Mouse (Mus musculus) G1E (cell line): Measurements from ENCODE around the gene Ube2i. TPM values are rescaled to one million over a fixed set of nuclear protein-coding genes. Genes with fewer than 3 reads are reported as not detected.

Experiments used
- ATAC-seq: 2 replicates; pipeline ENCODE4 v1.8.0; 2016; ENCODE audit warnings: mild to moderate bottlenecking; ENCODE audit not compliant: insufficient number of reproducible peaks, poor library complexity, low FRiP score, severe bottlenecking; ENCODE audit errors: extremely low read depth
- DNase-seq: peaks from one replicate; pipeline ENCODE4 v3.0.0; 2012; ENCODE audit warnings: low spot score
- H3K27me3 ChIP-seq: 2 replicates; pipeline ENCODE4 v1.6.1; 2012; ENCODE audit warnings: mild to moderate bottlenecking, low read length, inconsistent platforms; ENCODE audit not compliant: insufficient read depth
- H3K36me3 ChIP-seq: replicated peaks from 2 replicates; pipeline ENCODE3; 2012; ENCODE audit warnings: mild to moderate bottlenecking, inconsistent platforms
- H3K4me1 ChIP-seq: 2 replicates; pipeline ENCODE4 v1.6.1; 2012; ENCODE audit warnings: low read depth, low read length, inconsistent platforms, mixed read lengths; ENCODE audit not compliant: insufficient read depth
- H3K4me3 ChIP-seq: 2 replicates; pipeline ENCODE4 v1.5.1; 2012; ENCODE audit warnings: low read depth, mild to moderate bottlenecking, inconsistent platforms, low read length, moderate library complexity, mixed read lengths
- H3K9me3 ChIP-seq: replicated peaks from 2 replicates; pipeline ENCODE4 v1.6.1; 2012; ENCODE audit warnings: inconsistent platforms
- CTCF ChIP-seq: IDR thresholded peaks from 2 replicates; pipeline ENCODE4 v1.5.1; 2012; ENCODE audit warnings: low read depth, low read length, inconsistent platforms, mixed read lengths
- GATA1 ChIP-seq: IDR thresholded peaks from 2 replicates; pipeline ENCODE4 v1.6.1; 2012; ENCODE audit warnings: borderline replicate concordance, low read length, inconsistent platforms, mixed read lengths
- GATA2 ChIP-seq: IDR thresholded peaks from 2 replicates; pipeline ENCODE4 v1.6.1; 2012; ENCODE audit warnings: low read depth, low read length, inconsistent platforms, borderline replicate concordance
- POLR2AphosphoS5 ChIP-seq: IDR thresholded peaks from 2 replicates; pipeline ENCODE4 v1.6.1; 2012; ENCODE audit warnings: low read depth, low read length, inconsistent platforms; ENCODE audit not compliant: insufficient replicate concordance
- TAL1 ChIP-seq: conservative IDR thresholded peaks from 2 replicates; pipeline ENCODE4 v1.6.1; 2012; ENCODE audit warnings: low read depth, low read length, inconsistent platforms, mixed read lengths
- polyA plus RNA-seq: library from polyadenylated mRNA; stranded (reverse); fragments of >175 nt; gene quantifications from 2 replicates; pipeline ENCODE4 v1.2.3, GENCODE M21; 2012
- total RNA-seq, 2 experiments: library from RNA; stranded (forward) in 1 of 2; stranded (reverse) in 1 of 2; fragments of 200-1000 nt in 1 of 2; fragments of >200 nt in 1 of 2; fragmentation: Nextera tagmentation in 1 of 2; gene quantifications; 2 replicates each; pipeline ENCODE4 v1.2.3; 2014 to 2017

Ube2i gene
- total and polyA plus RNA-seq, 3 experiments: 421 to 516 (median 440) TPM

DNA sequence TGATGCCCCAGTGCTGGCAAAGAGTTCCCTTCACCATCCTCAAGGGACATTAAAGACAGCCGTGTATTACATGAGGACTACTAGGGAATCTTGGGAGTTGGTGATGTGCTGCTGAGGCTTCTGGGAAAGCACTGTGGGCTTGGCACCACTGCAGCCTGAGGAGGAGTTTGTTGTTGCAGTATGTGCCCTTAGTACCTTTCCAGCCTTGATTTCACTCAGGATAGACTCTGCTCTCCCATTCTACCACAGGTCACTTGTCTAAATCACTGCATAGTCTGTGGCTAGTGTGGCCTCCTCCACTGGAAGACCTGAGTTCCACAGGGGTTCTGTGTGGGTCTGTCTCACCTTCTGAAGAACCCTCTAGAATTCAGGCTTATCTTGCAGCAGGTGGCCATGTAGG, 53.7 kb downstream of the Ube2i start:
- peaks cover 77% of the 10 kb centered on the region for H3K36me3 ChIP-seq
- DNase-seq: no peak
- TF ChIP-seq GATA1: no peak
- TF ChIP-seq CTCF: no peak
- TF ChIP-seq POLR2AphosphoS5: no peak
- TF ChIP-seq GATA2: no peak
- TF ChIP-seq TAL1: no peak
- H3K4me1 ChIP-seq: peaks cover 72% of the 10 kb centered on the region
- H3K27me3 ChIP-seq: no peaks in the 10 kb centered on the region
- ATAC-seq: no peak
- no peaks in the 10 kb centered on the region for H3K9me3 ChIP-seq
- no peak overlapping the region for H3K4me3 ChIP-seq

DNA sequence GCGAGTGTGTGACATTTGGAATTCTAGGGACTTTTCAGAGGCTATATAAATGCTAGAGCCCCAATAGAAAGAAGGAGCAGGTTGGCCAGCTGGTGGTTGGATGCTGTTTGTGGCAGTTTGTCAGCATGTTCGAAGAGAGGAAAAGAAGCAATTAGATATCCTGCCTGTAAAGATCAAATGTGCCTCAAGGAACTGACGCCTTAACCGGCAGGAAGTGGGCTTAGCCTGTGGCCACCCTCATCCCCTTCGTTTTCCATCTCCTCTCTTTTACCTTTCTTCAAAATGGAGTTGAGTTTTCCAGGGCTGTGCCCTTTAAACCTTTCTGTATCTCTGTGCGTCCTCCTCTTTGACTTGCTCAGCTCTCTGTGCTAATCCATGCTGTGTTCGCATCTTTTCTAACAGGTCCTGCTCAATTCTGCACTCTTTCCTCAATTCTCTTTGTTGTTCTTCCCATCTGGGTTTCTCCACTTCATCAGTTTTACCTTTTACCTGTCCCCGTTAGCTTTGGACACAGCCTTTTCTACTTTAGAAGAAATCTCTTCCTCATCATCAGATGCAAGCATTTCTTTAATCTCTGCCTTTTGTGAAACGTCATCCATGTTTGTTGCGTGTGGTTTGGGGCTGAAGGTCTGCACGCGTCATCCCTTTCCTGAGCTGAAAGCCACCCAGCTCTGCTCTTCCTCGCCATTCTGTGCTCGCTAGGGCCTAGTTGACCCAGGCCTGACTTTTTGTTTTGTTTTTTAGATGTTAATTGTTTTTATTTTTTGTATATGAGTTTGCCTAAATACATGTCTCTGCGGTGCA, 54.7 kb downstream of the Ube2i start:
- TF ChIP-seq GATA2 (no peak), GATA1 (no peak), POLR2AphosphoS5 (no peak), CTCF (no peak), TAL1 (no peak)
- no peaks in the 10 kb centered on the region for H3K9me3 ChIP-seq
- H3K27me3 ChIP-seq: no peaks in the 10 kb centered on the region
- DNase-seq (no peak), ATAC-seq (no peak)
- H3K4me3 ChIP-seq: no peak overlapping the region
- peaks cover 77% of the 10 kb centered on the region for H3K36me3 ChIP-seq
- peaks cover 68% of the 10 kb centered on the region for H3K4me1 ChIP-seq

DNA sequence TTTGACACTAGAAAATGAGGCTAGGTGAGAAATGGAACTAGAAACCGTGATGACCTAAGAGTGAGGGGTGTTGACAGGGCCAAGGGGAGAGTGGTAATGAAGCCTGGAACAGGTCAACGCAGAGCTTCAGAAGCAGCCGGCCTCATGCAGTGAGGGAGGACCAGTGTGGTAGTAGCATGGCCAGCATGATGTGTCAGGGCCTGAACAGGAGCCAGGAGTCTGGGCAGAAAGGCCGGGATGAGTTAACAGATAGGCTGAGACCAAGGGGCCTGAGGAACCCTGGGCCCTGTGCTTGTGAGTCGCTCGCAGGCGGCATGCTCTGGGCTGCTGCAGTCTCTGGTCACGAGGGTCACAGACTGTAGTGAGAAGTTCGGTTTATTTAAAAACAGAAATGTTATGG, 55.5 kb downstream of the Ube2i start:
- Histone ChIP-seq H3K27me3 (no peaks in the 10 kb centered on the region), H3K36me3 (peaks cover 77% of the 10 kb centered on the region), H3K4me3 (no peak overlapping the region), H3K4me1 (peaks cover 61% of the 10 kb centered on the region), H3K9me3 (no peaks in the 10 kb centered on the region)
- DNase-seq: no peak
- no peak for TF ChIP-seq GATA2
- TF ChIP-seq TAL1: no peak
- no peak for TF ChIP-seq CTCF
- TF ChIP-seq GATA1: no peak
- no peak for TF ChIP-seq POLR2AphosphoS5
- ATAC-seq: no peak

DNA sequence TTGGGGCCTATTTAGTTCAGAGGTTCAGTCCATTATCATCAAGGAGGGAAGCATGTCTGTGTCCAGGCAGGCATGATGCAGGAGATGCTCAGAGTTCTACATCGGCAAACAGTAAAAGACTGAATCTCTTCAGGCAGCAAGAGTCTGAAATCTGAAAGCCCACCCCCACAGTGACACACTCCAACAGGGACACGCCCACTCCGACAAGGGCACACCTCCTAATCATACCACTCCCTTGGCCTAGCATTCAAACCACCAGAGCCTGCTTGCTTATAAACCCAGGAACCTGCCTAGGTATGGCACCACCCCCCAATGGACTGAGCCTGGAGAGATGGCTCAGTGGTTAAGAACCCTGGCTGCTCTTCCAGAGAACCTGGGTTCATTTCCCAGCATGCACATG, 59.0 kb downstream of the Ube2i start:
- Histone ChIP-seq H3K4me3 (no peak overlapping the region), H3K4me1 (peaks cover 31% of the 10 kb centered on the region), H3K36me3 (peaks cover 95% of the 10 kb centered on the region), H3K27me3 (no peaks in the 10 kb centered on the region), H3K9me3 (no peaks in the 10 kb centered on the region)
- TF ChIP-seq CTCF: no peak
- TF ChIP-seq TAL1: no peak
- no peak for TF ChIP-seq POLR2AphosphoS5
- no peak for TF ChIP-seq GATA2
- TF ChIP-seq GATA1: no peak
- DNase-seq (no peak), ATAC-seq (no peak)

Other genes with a start within 250 kb of the Ube2i start
- not detected in 2 replicates for gene Tmem204, start 191.0 kb downstream of the Ube2i start, total RNA-seq (2014; fragmentation: Nextera tagmentation)
- gene Tmem204, start 191.0 kb downstream of the Ube2i start, total RNA-seq (2017): 0.11 and 0.17 TPM in 2 replicates
- not detected in 2 replicates for gene Tmem204, start 191.0 kb downstream of the Ube2i start, polyA plus RNA-seq
- gene Telo2, start 158.7 kb downstream of the Ube2i start, total RNA-seq (2014; fragmentation: Nextera tagmentation): 6.0 and 25.6 TPM in 2 replicates
- 22.3 and 28.2 TPM in 2 replicates for gene Telo2, start 158.7 kb downstream of the Ube2i start, total RNA-seq (2017)
- gene Telo2, start 158.7 kb downstream of the Ube2i start, polyA plus RNA-seq: 34.9 and 44.0 TPM in 2 replicates
- gene Ptx4, start 153.9 kb downstream of the Ube2i start, total RNA-seq (2014; fragmentation: Nextera tagmentation): not detected in 2 replicates
- gene Ptx4, start 153.9 kb downstream of the Ube2i start, total RNA-seq (2017): 0.33 TPM in 1 of 2 replicates, not detected in the other
- not detected in 2 replicates for gene Ptx4, start 153.9 kb downstream of the Ube2i start, polyA plus RNA-seq
- gene Clcn7, start 141.2 kb downstream of the Ube2i start, total RNA-seq (2014; fragmentation: Nextera tagmentation): 10.8 and 12.7 TPM in 2 replicates
- gene Clcn7, start 141.2 kb downstream of the Ube2i start, total RNA-seq (2017): 15.7 and 17.8 TPM in 2 replicates
- gene Clcn7, start 141.2 kb downstream of the Ube2i start, polyA plus RNA-seq: 14.7 and 16.1 TPM in 2 replicates
- not detected in 2 replicates for gene Ccdc154, start 112.2 kb downstream of the Ube2i start, total RNA-seq (2014; fragmentation: Nextera tagmentation)
- 0.05 and 0.12 TPM in 2 replicates for gene Ccdc154, start 112.2 kb downstream of the Ube2i start, total RNA-seq (2017)
- not detected in 2 replicates for gene Ccdc154, start 112.2 kb downstream of the Ube2i start, polyA plus RNA-seq
- not detected in 2 replicates for gene Gm38655, start 99.2 kb downstream of the Ube2i start, total RNA-seq (2014; fragmentation: Nextera tagmentation)
- gene Gm38655, start 99.2 kb downstream of the Ube2i start, total RNA-seq (2017): 0.52 TPM in 1 of 2 replicates, not detected in the other
- gene Gm38655, start 99.2 kb downstream of the Ube2i start, polyA plus RNA-seq: 0.05 TPM in 1 of 2 replicates, not detected in the other
- 10.5 and 15.7 TPM in 2 replicates for gene BC003965, start 90.1 kb downstream of the Ube2i start, total RNA-seq (2014; fragmentation: Nextera tagmentation)
- gene BC003965, start 90.1 kb downstream of the Ube2i start, total RNA-seq (2017): 12.1 and 13.9 TPM in 2 replicates
- 36.9 and 44.1 TPM in 2 replicates for gene BC003965, start 90.1 kb downstream of the Ube2i start, polyA plus RNA-seq
- gene Unkl, start 86.2 kb downstream of the Ube2i start, total RNA-seq (2014; fragmentation: Nextera tagmentation): 14.1 and 15.0 TPM in 2 replicates
- gene Unkl, start 86.2 kb downstream of the Ube2i start, total RNA-seq (2017): 8.5 and 10.1 TPM in 2 replicates
- 59.4 and 65.9 TPM in 2 replicates for gene Unkl, start 86.2 kb downstream of the Ube2i start, polyA plus RNA-seq
- 9.7 and 10.0 TPM in 2 replicates for gene Gnptg, start 34.5 kb downstream of the Ube2i start, total RNA-seq (2014; fragmentation: Nextera tagmentation)
- gene Gnptg, start 34.5 kb downstream of the Ube2i start, total RNA-seq (2017): 22.2 and 31.1 TPM in 2 replicates
- gene Gnptg, start 34.5 kb downstream of the Ube2i start, polyA plus RNA-seq: 5.4 and 11.6 TPM in 2 replicates
- gene Tsr3, start 34.5 kb downstream of the Ube2i start, total RNA-seq (2014; fragmentation: Nextera tagmentation): 15.2 and 17.6 TPM in 2 replicates
- gene Tsr3, start 34.5 kb downstream of the Ube2i start, total RNA-seq (2017): 34.4 and 41.0 TPM in 2 replicates
- 22.4 and 24.2 TPM in 2 replicates for gene Tsr3, start 34.5 kb downstream of the Ube2i start, polyA plus RNA-seq
- not detected in 2 replicates for gene Baiap3, start 18.3 kb downstream of the Ube2i start, total RNA-seq (2014; fragmentation: Nextera tagmentation)
- gene Baiap3, start 18.3 kb downstream of the Ube2i start, total RNA-seq (2017): 0.17 and 0.33 TPM in 2 replicates
- gene Baiap3, start 18.3 kb downstream of the Ube2i start, polyA plus RNA-seq: 0.06 TPM in 1 of 2 replicates, not detected in the other
- gene Prss34, start 23.8 kb upstream of the Ube2i start, total RNA-seq (2014; fragmentation: Nextera tagmentation): not detected in 2 replicates
- not detected in 2 replicates for gene Prss34, start 23.8 kb upstream of the Ube2i start, total RNA-seq (2017)
- gene Prss34, start 23.8 kb upstream of the Ube2i start, polyA plus RNA-seq: 0.06 TPM in 1 of 2 replicates, not detected in the other
- not detected in 2 replicates for gene Prss28, start 34.0 kb upstream of the Ube2i start, total RNA-seq (2014; fragmentation: Nextera tagmentation)
- gene Prss28, start 34.0 kb upstream of the Ube2i start, total RNA-seq (2017): 0.11 TPM in 1 of 2 replicates, not detected in the other
- not detected in 2 replicates for gene Prss28, start 34.0 kb upstream of the Ube2i start, polyA plus RNA-seq
- not detected in 2 replicates for gene Prss29, start 44.0 kb upstream of the Ube2i start, total RNA-seq (2014; fragmentation: Nextera tagmentation)
- not detected in 2 replicates for gene Prss29, start 44.0 kb upstream of the Ube2i start, total RNA-seq (2017)
- not detected in 2 replicates for gene Prss29, start 44.0 kb upstream of the Ube2i start, polyA plus RNA-seq
- gene Tpsab1, start 70.9 kb upstream of the Ube2i start, total RNA-seq (2014; fragmentation: Nextera tagmentation): 0.75 TPM in 1 of 2 replicates, not detected in the other
- gene Tpsab1, start 70.9 kb upstream of the Ube2i start, total RNA-seq (2017): 14.2 and 14.5 TPM in 2 replicates
- 0.12 and 0.14 TPM in 2 replicates for gene Tpsab1, start 70.9 kb upstream of the Ube2i start, polyA plus RNA-seq
- gene Tpsb2, start 91.7 kb upstream of the Ube2i start, total RNA-seq (2014; fragmentation: Nextera tagmentation): 0.58 TPM in 1 of 2 replicates, not detected in the other
- gene Tpsb2, start 91.7 kb upstream of the Ube2i start, total RNA-seq (2017): 12.9 and 15.4 TPM in 2 replicates
- gene Tpsb2, start 91.7 kb upstream of the Ube2i start, polyA plus RNA-seq: not detected in 2 replicates
- not detected in 2 replicates for gene Tpsg1, start 94.7 kb upstream of the Ube2i start, total RNA-seq (2014; fragmentation: Nextera tagmentation)
- 0.60 and 0.70 TPM in 2 replicates for gene Tpsg1, start 94.7 kb upstream of the Ube2i start, total RNA-seq (2017)
- not detected in 2 replicates for gene Tpsg1, start 94.7 kb upstream of the Ube2i start, polyA plus RNA-seq
- gene Cacna1h, start 159.2 kb upstream of the Ube2i start, total RNA-seq (2014; fragmentation: Nextera tagmentation): not detected in 2 replicates
- under 0.01 and 0.22 TPM in 2 replicates for gene Cacna1h, start 159.2 kb upstream of the Ube2i start, total RNA-seq (2017)
- not detected in 2 replicates for gene Cacna1h, start 159.2 kb upstream of the Ube2i start, polyA plus RNA-seq
- not detected in 2 replicates for gene Tekt4, start 180.0 kb upstream of the Ube2i start, total RNA-seq (2014; fragmentation: Nextera tagmentation)
- not detected in 2 replicates for gene Tekt4, start 180.0 kb upstream of the Ube2i start, total RNA-seq (2017)
- not detected in 2 replicates for gene Tekt4, start 180.0 kb upstream of the Ube2i start, polyA plus RNA-seq
- not detected in 2 replicates for gene Sstr5, start 222.7 kb upstream of the Ube2i start, total RNA-seq (2014; fragmentation: Nextera tagmentation)
- gene Sstr5, start 222.7 kb upstream of the Ube2i start, total RNA-seq (2017): 0.16 TPM in 1 of 2 replicates, not detected in the other
- not detected in 2 replicates for gene Sstr5, start 222.7 kb upstream of the Ube2i start, polyA plus RNA-seq